Mouse (Mus musculus): ENCODE measurements around the gene Btbd35f10.
"Not testable (repeated sequence)": the region's sequence is repeated elsewhere in the genome, so short reads cannot be mapped to it uniquely, and the experiment has no call there.

Btbd35f10 gene

GRCm38 (mm10) chrX:3752785-3753184 is at the start of gene Btbd35f10:
Btbd35f10 (minus strand) TSS chrX:3752885.
- not testable (repeated sequence) for DNase-seq
